Mouse (Mus musculus) megakaryocyte progenitor cell, adult 5-6 weeks (primary cell): ENCODE results near the gene Gcgr. TPM values are rescaled to one million over a fixed set of nuclear protein-coding genes. Genes with fewer than 3 reads are reported as not detected.

Experiments used
- ATAC-seq: replicated peaks from 2 replicates; pipeline ENCODE4 v1.8.0; 2016; ENCODE audit warnings: mild to moderate bottlenecking, moderate TSS enrichment, inconsistent platforms; ENCODE audit not compliant: poor library complexity
- total RNA-seq, 2 experiments: library from RNA; stranded (forward) in 1 of 2; stranded (reverse) in 1 of 2; fragments of 157-497, 149-512 nt in 1 of 2; fragments of 200-1000 nt in 1 of 2; gene quantifications; 2 replicates each; pipeline versions ENCODE4 v1.2.3 to v1.2.4; 2015 to 2017

The Gcgr gene
- total RNA-seq (2015) (not detected in 2 replicates), total RNA-seq (2017) (not detected in 2 replicates)

GRCm38 (mm10) chr11:120530085-120530964 lies at the start of gene Gcgr:
TSS of gene Gcgr (plus strand) at chr11:120530699.
- ATAC-seq: peak; percentile 36; the same call in 1 of the 2 replicates

- ATAC-seq: no peak
These were observed 47.0 kb upstream of the Gcgr start for GRCm38 (mm10) chr11:120483448-120483934.

GRCm38 (mm10) chr11:120484265-120484981 lies 46.1 kb upstream of the Gcgr start, which contains the start of gene Mrpl12:
TSS of gene Mrpl12 (plus strand) at chr11:120484613.
- peak; percentile 83 for ATAC-seq

GRCm38 (mm10) chr11:120485251-120485650 lies 45.2 kb upstream of the Gcgr start:
- ATAC-seq: no peak

DNA sequence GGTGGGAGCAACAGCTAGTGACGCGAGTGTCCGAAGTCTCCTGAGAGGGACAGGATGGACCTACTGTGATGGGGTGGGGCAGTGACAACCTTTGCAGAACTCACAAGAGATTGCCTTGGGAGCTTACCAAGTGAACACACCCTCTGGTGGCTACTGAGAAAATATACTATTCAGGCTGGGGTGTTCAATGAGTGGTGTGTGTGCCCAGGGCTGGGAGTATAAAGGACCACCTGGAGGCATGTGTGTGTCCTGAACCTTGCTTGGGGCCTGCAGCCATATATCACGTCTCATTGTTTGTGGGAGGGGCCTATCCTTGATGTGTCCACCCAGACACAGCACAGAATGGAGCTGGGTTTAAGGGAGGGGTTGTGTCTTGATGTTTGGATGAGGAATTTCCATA lies 42.0 kb upstream of the Gcgr start:
- no peak for ATAC-seq

DNA sequence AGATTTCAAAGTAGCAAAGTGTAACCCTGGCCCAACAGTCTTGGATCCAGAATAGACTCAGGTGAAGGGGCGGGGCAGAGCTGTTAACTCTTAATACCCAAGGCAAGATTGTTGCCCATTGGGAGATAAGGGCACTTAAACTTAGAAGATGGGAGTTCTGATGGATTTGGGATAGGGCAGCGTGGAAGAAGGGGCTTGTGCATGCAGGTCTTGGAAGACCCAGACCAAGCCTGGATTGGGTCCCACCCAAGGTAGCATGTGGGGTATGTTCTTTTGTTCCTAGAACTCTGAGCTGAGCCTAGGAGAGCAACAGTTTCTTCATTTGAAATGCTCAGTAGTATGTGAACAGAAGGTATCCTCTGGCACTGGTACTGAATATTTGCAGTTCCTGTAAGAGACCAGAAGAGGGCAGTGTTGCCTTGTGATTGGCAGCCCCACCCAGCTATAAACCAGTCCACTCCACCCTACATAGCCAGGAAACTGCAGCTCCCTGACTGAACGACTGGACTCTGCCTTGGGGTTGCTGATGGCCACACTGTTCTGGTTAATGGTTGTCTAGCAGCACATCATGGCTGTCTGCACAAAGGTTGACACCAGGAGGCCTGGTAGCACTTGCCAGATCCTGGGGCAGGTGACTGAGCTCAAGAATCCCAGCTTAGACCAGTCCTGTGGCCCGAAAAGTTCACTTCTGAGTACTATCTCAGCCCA lies 41.3 kb upstream of the Gcgr start:
- ATAC-seq: peak; percentile 59

GRCm38 (mm10) chr11:120490291-120491046 lies 40.0 kb upstream of the Gcgr start:
- no peak for ATAC-seq

GRCm38 (mm10) chr11:120491317-120492023 lies 39.0 kb upstream of the Gcgr start, which contains the start of gene Slc25a10:
TSS of gene Slc25a10 (plus strand) at chr11:120491840.
- peak; percentile 53 for ATAC-seq

GRCm38 (mm10) chr11:120492024-120492877 lies 38.2 kb upstream of the Gcgr start:
- ATAC-seq: peak; percentile 44

- no peak for ATAC-seq
These were observed 37.7 kb upstream of the Gcgr start for GRCm38 (mm10) chr11:120492878-120493203.

DNA sequence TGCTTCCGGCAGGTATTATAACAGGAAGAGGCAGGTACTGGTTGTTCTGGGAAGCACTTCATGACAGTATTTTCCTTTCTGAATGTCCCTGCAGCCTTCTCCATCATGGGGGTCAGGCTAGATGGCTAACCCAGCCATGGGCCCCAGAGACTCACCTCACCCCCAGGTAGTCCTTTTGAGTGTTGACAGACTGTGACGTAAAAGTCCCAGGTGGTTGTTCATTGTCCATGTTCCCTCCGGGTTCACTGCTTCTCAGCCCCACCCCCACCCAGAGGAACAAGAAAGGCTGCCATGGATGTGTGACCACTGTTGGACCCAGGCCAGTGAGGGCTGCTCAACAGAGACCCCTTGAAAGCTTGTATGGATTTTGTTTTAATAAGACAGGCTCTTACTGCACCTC lies 37.1 kb upstream of the Gcgr start:
- ATAC-seq: no peak

GRCm38 (mm10) chr11:120493911-120494310 lies 36.6 kb upstream of the Gcgr start:
- ATAC-seq: no peak

DNA sequence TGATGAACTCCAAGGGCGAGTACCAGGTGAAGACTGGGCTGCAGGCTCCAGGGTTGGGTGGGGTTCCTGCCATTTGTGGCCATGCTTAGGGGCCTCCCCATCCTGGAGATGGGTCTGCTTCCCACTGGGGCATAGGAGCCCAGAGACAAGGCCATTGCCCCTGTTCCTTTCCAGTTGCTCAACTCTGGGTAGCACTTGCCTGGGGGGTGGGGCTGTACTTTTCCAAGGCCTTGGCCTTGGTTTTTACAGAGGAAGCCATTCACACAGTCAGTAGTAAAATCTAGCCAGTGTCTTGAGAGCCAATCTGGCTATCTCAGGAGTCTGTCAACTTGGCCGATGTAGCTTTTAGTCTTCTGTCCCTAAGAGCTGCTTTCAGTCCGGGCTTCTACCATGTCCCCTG lies 33.1 kb upstream of the Gcgr start:
- ATAC-seq: no peak

DNA sequence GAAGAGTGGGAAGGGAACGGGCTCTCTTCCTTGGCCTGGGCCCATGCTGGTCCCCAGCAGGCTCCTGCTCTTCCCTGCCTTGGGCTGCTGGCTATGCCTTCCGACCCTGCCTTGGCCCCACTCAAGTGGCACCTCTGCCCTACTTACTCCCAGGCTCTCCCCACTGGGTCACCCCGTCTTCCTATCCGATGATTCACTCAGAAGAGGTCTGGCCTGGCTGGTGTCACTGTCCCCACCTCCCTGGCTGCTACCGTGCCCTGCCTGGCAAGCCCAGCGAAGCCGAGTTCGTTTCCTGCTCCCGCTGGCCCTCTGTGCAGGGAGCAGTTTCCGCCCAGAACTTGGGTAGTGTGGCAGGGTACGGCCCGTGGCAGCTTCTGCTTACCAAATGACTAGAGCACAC lies 32.3 kb upstream of the Gcgr start:
- ATAC-seq: no peak

- no peak for ATAC-seq
These were observed 31.6 kb upstream of the Gcgr start for GRCm38 (mm10) chr11:120498891-120499290.

- ATAC-seq: no peak
These were observed 30.6 kb upstream of the Gcgr start for GRCm38 (mm10) chr11:120499894-120500293.

DNA sequence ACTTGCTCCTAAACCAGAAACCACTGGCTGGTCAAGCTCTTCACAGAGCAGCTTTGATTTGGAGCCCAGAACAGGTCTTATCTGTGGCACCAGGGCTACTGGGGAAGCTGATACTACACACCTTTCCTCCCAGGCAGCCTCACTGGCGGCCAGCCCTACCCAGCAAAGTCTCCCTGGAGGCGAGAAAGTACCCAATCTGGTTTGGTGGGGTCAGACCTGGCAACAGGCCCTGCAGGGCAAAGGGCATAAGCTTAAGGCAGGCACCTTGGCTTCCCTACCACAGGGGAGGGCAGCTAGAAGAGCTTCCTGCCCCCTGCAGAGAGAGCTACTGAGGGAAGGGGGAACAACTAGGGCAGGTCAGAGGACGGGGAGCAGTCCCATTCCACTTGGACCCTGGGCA lies 30.1 kb upstream of the Gcgr start:
- ATAC-seq: no peak

DNA sequence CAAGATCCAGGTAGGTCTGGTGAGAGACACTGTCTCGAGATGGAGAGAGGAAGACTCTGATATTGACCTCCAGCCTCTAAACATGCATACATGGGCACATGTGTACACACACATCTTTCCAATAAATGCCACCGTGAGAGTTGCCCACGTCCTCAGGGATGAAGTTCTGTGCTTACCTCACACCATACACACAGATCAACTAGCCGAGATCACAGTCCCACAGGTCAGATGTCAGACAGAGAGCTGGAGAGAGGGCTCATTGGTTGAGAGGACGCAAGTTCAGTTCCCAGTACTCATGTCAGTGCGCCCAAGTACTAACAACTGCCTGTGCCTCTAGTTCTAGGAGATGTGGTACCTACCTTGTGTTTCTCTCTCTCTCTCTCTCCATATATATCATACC lies 29.5 kb upstream of the Gcgr start:
- no peak for ATAC-seq

- ATAC-seq: no peak
These were observed 28.8 kb upstream of the Gcgr start for GRCm38 (mm10) chr11:120501701-120502100.
